Mouse (Mus musculus): Measurements from ENCODE around the gene Olfr1344. TPM values are rescaled to one million over a fixed set of nuclear protein-coding genes. Genes with fewer than 3 reads are reported as not detected.

The Olfr1344 gene
- polyA plus RNA-seq (2017; shearing (Covaris generic)): not detected

DNA sequence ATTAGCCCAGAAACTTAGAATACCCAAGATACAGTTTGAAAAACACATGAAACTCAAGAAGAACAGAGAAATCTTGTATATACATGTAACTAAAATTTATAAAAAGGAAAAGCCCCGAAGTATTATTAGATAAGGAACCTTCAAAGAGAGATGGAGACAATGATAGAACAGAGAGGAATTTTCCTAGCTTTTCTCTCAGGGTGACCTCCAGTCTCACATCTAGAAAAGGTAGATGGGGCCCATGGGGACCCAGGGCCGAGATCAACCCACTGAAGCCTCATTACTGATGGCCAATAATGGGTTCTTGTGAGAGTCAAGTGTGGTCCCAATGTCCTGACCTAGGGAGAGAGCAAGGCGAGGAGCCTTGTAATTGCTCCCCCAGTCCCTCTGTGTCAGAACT, at the start of gene Olfr1344:
Gene Olfr1344, plus strand, starts transcription at position 301 of the 400 bp plus-strand sequence.

DNA sequence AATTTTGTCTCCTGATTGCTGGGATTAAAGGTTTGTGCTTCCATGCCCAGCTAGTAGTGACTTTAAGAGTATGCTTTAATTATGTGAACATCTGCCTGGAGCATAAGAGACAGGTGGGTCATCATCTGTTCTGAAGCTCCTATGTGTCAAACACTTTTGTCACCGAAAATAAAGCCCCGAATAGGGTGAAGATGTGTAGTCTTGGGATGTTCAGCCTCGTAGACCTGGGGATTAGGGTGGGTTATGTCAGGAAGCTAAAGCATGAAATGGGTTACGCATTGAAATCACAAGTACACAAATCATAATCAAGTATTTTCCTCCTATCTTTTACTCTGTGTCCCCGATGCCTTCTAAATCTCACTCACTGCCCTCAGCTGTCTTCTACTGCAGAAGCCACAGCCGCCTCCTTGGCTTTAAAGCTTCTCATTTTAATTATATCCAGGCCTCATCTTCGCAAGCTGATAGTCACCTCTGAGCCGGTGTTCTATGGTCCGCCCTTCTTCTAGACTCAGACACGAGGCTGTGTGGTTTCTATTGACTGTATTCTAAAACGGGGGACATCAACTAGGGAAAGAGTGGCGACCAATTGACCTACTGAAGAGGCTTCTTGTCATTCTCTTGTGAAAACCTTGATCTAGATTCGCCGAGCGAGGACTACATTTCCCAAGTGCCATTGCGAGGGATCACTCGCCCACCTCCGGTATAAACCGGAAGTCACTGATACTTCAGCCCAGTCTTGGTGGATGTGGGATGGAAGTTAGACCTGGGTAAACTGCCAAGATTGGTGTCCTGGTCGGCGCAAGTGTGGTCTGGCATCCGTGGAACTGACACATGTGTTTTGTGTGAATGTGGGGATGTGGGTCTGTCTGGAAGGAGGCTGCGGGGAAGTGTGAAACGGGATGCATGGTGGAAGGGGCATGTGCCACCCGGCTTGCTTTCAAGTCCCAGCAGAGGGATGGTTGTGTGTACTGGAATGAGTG, 40.2 kb upstream of the Olfr1344 start, which contains the start of gene Smim17:
Gene Smim17, plus strand, starts transcription at position 720 of the 980 bp plus-strand sequence.

DNA sequence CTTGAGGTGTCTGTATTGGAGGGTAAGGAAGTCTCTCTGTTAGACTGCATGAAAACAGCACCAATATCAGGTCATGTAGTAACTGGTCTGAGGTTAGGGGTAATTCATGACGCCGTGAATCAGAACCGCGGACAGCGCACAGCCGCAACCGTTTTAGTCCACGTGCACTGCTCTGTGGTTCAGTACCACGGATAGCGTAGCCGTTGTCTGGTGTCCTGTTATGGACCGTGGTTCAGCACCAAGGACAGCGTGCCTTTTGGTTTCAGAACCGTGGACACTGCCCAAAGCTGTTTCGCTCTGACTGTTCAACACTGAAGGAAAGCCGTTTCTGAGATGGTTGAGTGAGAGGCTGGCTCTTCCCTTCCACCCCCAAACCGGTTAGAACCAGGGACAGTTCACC, 28.4 kb upstream of the Olfr1344 start, which contains the start of gene Gm20715:
Gene Gm20715, plus strand, starts transcription at position 235 of the 400 bp plus-strand sequence.

GRCm38 (mm10) chr7:6455868-6456267, 17.4 kb downstream of the Olfr1344 start, which contains the start of gene Olfr1336:
TSS of gene Olfr1336 (plus strand) at chr7:6456168.

DNA sequence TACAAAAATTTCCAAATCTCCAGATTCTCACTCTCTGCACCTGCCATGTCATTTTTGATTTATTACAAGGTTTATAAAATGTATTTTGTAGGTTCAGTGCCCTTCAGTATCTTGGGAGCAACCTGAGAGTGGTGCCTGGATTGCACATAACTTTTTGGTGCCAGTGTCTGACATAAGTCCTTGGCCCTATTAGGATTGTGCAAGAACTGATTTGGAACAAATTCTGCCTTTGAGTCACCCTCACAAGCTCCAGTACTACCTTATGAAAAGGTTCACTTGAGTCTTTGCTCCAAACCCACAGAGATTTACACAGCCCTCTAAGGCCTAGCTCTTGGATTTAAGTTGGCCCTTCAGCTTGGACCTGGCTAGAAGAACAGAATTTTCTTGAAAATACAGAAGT, 28.5 kb downstream of the Olfr1344 start, which contains the start of gene Olfr1346:
Gene Olfr1346, plus strand, starts transcription at position 151 of the 400 bp plus-strand sequence.

DNA sequence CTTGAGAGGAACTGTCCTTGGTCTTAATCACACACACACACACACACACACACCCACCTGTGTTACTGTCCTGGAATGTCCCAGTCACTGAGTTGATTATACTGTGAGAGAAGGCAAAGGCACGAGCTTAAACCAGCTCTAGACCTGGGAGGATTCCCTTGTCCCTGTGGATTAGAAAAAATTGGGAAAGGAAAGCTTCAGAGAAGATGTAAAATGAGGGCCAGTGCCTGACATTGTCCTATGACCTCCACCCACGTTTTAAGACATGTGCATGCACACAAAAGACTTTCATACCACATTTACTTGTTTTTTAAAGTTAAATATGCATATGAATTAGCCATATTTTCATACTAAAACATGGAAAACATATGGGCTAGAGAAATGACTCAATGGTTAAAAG, 48.4 kb downstream of the Olfr1344 start, which contains the start of gene Olfr5:
Gene Olfr5, minus strand, starts transcription at position 101 of the 400 bp plus-strand sequence.

Other genes starting within 250 kb of the Olfr1344 start
- not detected for gene Galp, start 241.6 kb upstream of the Olfr1344 start, polyA plus RNA-seq (2017; shearing (Covaris generic))
- gene Zscan5b, start 216.4 kb upstream of the Olfr1344 start, polyA plus RNA-seq (2017; shearing (Covaris generic)): 0.35 TPM
- gene Epp13, start 186.0 kb upstream of the Olfr1344 start, polyA plus RNA-seq (2017; shearing (Covaris generic)): not detected
- gene Zfp667, start 152.1 kb upstream of the Olfr1344 start, polyA plus RNA-seq (2017; shearing (Covaris generic)): 8.4 TPM
- gene Zfp583, start 107.4 kb upstream of the Olfr1344 start, polyA plus RNA-seq (2017; shearing (Covaris generic)): 0.22 TPM
- 0.89 TPM for gene Gm3854, start 94.9 kb upstream of the Olfr1344 start, polyA plus RNA-seq (2017; shearing (Covaris generic))
- gene Zfp78, start 75.4 kb upstream of the Olfr1344 start, polyA plus RNA-seq (2017; shearing (Covaris generic)): 1.9 TPM
- 5.9 TPM for gene Zfp28, start 55.4 kb upstream of the Olfr1344 start, polyA plus RNA-seq (2017; shearing (Covaris generic))
- gene Smim17, start 40.0 kb upstream of the Olfr1344 start, polyA plus RNA-seq (2017; shearing (Covaris generic)): 0.61 TPM
- not detected for gene Gm20715, start 28.4 kb upstream of the Olfr1344 start, polyA plus RNA-seq (2017; shearing (Covaris generic))
- gene Olfr1336, start 17.5 kb downstream of the Olfr1344 start, polyA plus RNA-seq (2017; shearing (Covaris generic)): 0.05 TPM
- gene Olfr1346, start 28.4 kb downstream of the Olfr1344 start, polyA plus RNA-seq (2017; shearing (Covaris generic)): 0.35 TPM
- gene Olfr5, start 48.3 kb downstream of the Olfr1344 start, polyA plus RNA-seq (2017; shearing (Covaris generic)): not detected
- gene Olfr1347, start 61.1 kb downstream of the Olfr1344 start, polyA plus RNA-seq (2017; shearing (Covaris generic)): not detected
- not detected for gene Olfr1348, start 70.1 kb downstream of the Olfr1344 start, polyA plus RNA-seq (2017; shearing (Covaris generic))
- not detected for gene Olfr1349, start 84.3 kb downstream of the Olfr1344 start, polyA plus RNA-seq (2017; shearing (Covaris generic))
- gene Olfr1350, start 126.2 kb downstream of the Olfr1344 start, polyA plus RNA-seq (2017; shearing (Covaris generic)): 0.24 TPM